Mouse (Mus musculus) kidney, embryonic 14.5 days (tissue): ENCODE data around the gene Fam229a. TPM values are rescaled to one million over a fixed set of nuclear protein-coding genes. Genes with fewer than 3 reads are reported as not detected.

Experiments
- ATAC-seq: fragments of 200-750 bp; cut with Nextera tagmentation; 2 replicates; pipeline ENCODE4 v1.8.0; 2017; ENCODE audit warnings: moderate number of reproducible peaks, mild to moderate bottlenecking, moderate TSS enrichment, moderate library complexity; ENCODE audit not compliant: low FRiP score, low TSS enrichment
- H3K27ac ChIP-seq: fragments of 300-500 bp; sonication (generic); 2 replicates; pipeline ENCODE4 v1.5.1; 2014; ENCODE audit warnings: low read depth, mild to moderate bottlenecking, low read length, moderate library complexity, mixed read lengths
- H3K27me3 ChIP-seq: fragments of 300-500 bp; sonication (generic); 2 replicates; pipeline ENCODE4 v1.6.1; 2014; ENCODE audit warnings: mild to moderate bottlenecking, low read length; ENCODE audit not compliant: control insufficient read depth, insufficient read depth
- H3K36me3 ChIP-seq: fragments of 300-500 bp; sonication (generic); 2 replicates; pipeline ENCODE4 v1.6.1; 2014; ENCODE audit warnings: low read length, mixed read lengths; ENCODE audit not compliant: control insufficient read depth, insufficient read depth
- H3K4me1 ChIP-seq: fragments of 300-500 bp; sonication (generic); 2 replicates; pipeline ENCODE4 v1.6.1; 2014; ENCODE audit warnings: low read length, mixed read lengths; ENCODE audit not compliant: control insufficient read depth, insufficient read depth
- H3K4me2 ChIP-seq: fragments of 300-500 bp; sonication (generic); replicated peaks from 2 replicates; pipeline ENCODE4 v1.6.1; 2014; ENCODE audit warnings: low read depth, mild to moderate bottlenecking, low read length
- H3K4me3 ChIP-seq: fragments of 300-500 bp; sonication (generic); 2 replicates; pipeline ENCODE4 v1.5.1; 2014; ENCODE audit warnings: mild to moderate bottlenecking, low read length
- H3K9ac ChIP-seq: fragments of 300-500 bp; sonication (generic); 2 replicates; pipeline ENCODE4 v1.6.1; 2014; ENCODE audit warnings: low read depth, mild to moderate bottlenecking, low read length, moderate library complexity
- H3K9me3 ChIP-seq: fragments of 300-500 bp; sonication (generic); 2 replicates; pipeline ENCODE4 v1.6.1; 2016; ENCODE audit warnings: low read length; ENCODE audit not compliant: control insufficient read depth
- WGBS: fragments of 180-500 bp; shearing (Covaris S2); extraction: QIAGEN DNeasy Blood & Tissue Kit; methylation state at CpG from one replicate; pipeline ENCODE4 v1.1.7; 2014; 5-methylcytosine and 5-hydroxymethylcytosine counted together
- polyA plus RNA-seq: library from polyadenylated mRNA; unstranded; fragments of >200 nt; fragmentation: Nextera tagmentation; extraction: Ambion mirVana; gene quantifications from 2 replicates; pipeline ENCODE4 v1.2.1, GENCODE M21; 2014

The Fam229a gene
- polyA plus RNA-seq = 0.39 TPM in 1 of 2 replicates, not detected in the other

GRCm38 (mm10) chr4:129490972-129491880 is at the start of gene Fam229a, which contains the start of gene Tssk3:
Gene Fam229a (plus strand): TSS chr4:129491190.
Gene Tssk3 (minus strand): TSS chr4:129491022.
- Histone ChIP-seq H3K4me2 (peak within 1 kb of the TSS; percentile 69), H3K27me3 (peaks cover 10% of the 10 kb centered on the region), H3K9me3 (no peaks in the 10 kb centered on the region), H3K9ac (peak within 1 kb of the TSS; percentile 42), H3K4me1 (peaks cover 12% of the 10 kb centered on the region), H3K4me3 (peak within 1 kb of the TSS; percentile 40), H3K27ac (no peak within 1 kb of the TSS), H3K36me3 (peaks cover 31% of the 10 kb centered on the region)
- 5% methylated on average over 70 of the region's 70 CpGs for WGBS
- ATAC-seq = peak; percentile 63

- Histone ChIP-seq H3K9ac (no peak overlapping the region), H3K36me3 (no peaks in the 10 kb centered on the region), H3K27me3 (0 out of 2 replicates have a peak, but pooled peaks cover under 1% of the 10 kb centered on the region), H3K9me3 (no peaks in the 10 kb centered on the region), H3K4me3 (no peak overlapping the region), H3K27ac (no peak overlapping the region), H3K4me2 (no peak overlapping the region), H3K4me1 (no peaks in the 10 kb centered on the region)
- no peak for ATAC-seq
- 82% methylated on average over 8 of the region's 8 CpGs for WGBS
Observed at GRCm38 (mm10) chr4:129447360-129447759, 43.6 kb upstream of the Fam229a start.

- Histone ChIP-seq H3K36me3 (no peaks in the 10 kb centered on the region), H3K9me3 (no peaks in the 10 kb centered on the region), H3K4me3 (no peak overlapping the region), H3K9ac (no peak overlapping the region), H3K27me3 (no peaks in the 10 kb centered on the region), H3K4me1 (no peaks in the 10 kb centered on the region), H3K4me2 (no peak overlapping the region), H3K27ac (no peak overlapping the region)
- WGBS = 86% methylated on average over 11 of the region's 11 CpGs
- ATAC-seq = no peak
Observed at GRCm38 (mm10) chr4:129447778-129448563, 43.0 kb upstream of the Fam229a start.

- H3K9me3 ChIP-seq = no peaks in the 10 kb centered on the region
- no peak overlapping the region for H3K4me3 ChIP-seq
- 89% methylated on average over 6 of the region's 6 CpGs for WGBS
- H3K27ac ChIP-seq = no peak overlapping the region
- no peak for ATAC-seq
- H3K4me1 ChIP-seq = no peaks in the 10 kb centered on the region
- no peaks in the 10 kb centered on the region for H3K27me3 ChIP-seq
- no peaks in the 10 kb centered on the region for H3K36me3 ChIP-seq
- H3K4me2 ChIP-seq = no peak overlapping the region
- no peak overlapping the region for H3K9ac ChIP-seq
Observed at GRCm38 (mm10) chr4:129448713-129449112, 42.3 kb upstream of the Fam229a start.

- no peak for ATAC-seq
- Histone ChIP-seq H3K4me2 (no peak overlapping the region), H3K9ac (no peak overlapping the region), H3K36me3 (no peaks in the 10 kb centered on the region), H3K27ac (no peak overlapping the region), H3K4me1 (no peaks in the 10 kb centered on the region), H3K27me3 (no peaks in the 10 kb centered on the region), H3K9me3 (no peaks in the 10 kb centered on the region), H3K4me3 (no peak overlapping the region)
- 70% methylated on average over 2 of the region's 2 CpGs for WGBS
Observed at GRCm38 (mm10) chr4:129450851-129451250, 40.1 kb upstream of the Fam229a start.

GRCm38 (mm10) chr4:129451471-129452169 is 39.4 kb upstream of the Fam229a start:
- ATAC-seq = no peak
- Histone ChIP-seq H3K4me3 (no peak overlapping the region), H3K27me3 (no peaks in the 10 kb centered on the region), H3K4me2 (no peak overlapping the region), H3K4me1 (no peaks in the 10 kb centered on the region), H3K9me3 (no peaks in the 10 kb centered on the region), H3K36me3 (no peaks in the 10 kb centered on the region), H3K27ac (no peak overlapping the region), H3K9ac (no peak overlapping the region)
- WGBS = 85% methylated on average over 15 of the region's 15 CpGs

- Histone ChIP-seq H3K4me3 (no peak overlapping the region), H3K4me1 (no peaks in the 10 kb centered on the region), H3K9ac (no peak overlapping the region), H3K27ac (no peak overlapping the region), H3K4me2 (no peak overlapping the region), H3K27me3 (no peaks in the 10 kb centered on the region), H3K9me3 (no peaks in the 10 kb centered on the region), H3K36me3 (no peaks in the 10 kb centered on the region)
- ATAC-seq = peak; percentile 79
- 8% methylated on average over 5 of the region's 5 CpGs for WGBS
Observed at GRCm38 (mm10) chr4:129455265-129455664, 35.7 kb upstream of the Fam229a start.

- WGBS = 64% methylated on average over 5 of the region's 5 CpGs
- Histone ChIP-seq H3K27me3 (no peaks in the 10 kb centered on the region), H3K4me3 (no peak overlapping the region), H3K27ac (no peak overlapping the region), H3K9ac (no peak overlapping the region), H3K4me2 (no peak overlapping the region), H3K4me1 (no peaks in the 10 kb centered on the region), H3K36me3 (no peaks in the 10 kb centered on the region), H3K9me3 (no peaks in the 10 kb centered on the region)
- no peak for ATAC-seq
Observed at GRCm38 (mm10) chr4:129456126-129456525, 34.9 kb upstream of the Fam229a start.
